Mouse (Mus musculus) stomach, embryonic 16.5 days (tissue): ENCODE data around the gene Phf13. TPM values are rescaled to one million over a fixed set of nuclear protein-coding genes. Genes with fewer than 3 reads are reported as not detected.

ENCODE experiments used
- ATAC-seq: fragments of 200-750 bp; cut with Nextera tagmentation; 2 replicates; pipeline ENCODE4 v1.8.0; 2017; ENCODE audit warnings: moderate number of reproducible peaks, moderate TSS enrichment; ENCODE audit not compliant: insufficient read depth, low FRiP score
- H3K27ac ChIP-seq: fragments of 300-500 bp; sonication (generic); 2 replicates; pipeline ENCODE4 v1.5.1; 2014; ENCODE audit warnings: low read length
- H3K27me3 ChIP-seq: fragments of 300-500 bp; sonication (generic); 2 replicates; pipeline ENCODE4 v1.6.1; 2014; ENCODE audit warnings: low read length, control low read depth, mixed read lengths; ENCODE audit not compliant: control insufficient read depth, insufficient read depth
- H3K36me3 ChIP-seq: fragments of 300-500 bp; sonication (generic); 2 replicates; pipeline ENCODE4 v1.6.1; 2014; ENCODE audit warnings: low read length; ENCODE audit not compliant: control insufficient read depth, insufficient read depth
- H3K4me1 ChIP-seq: fragments of 300-500 bp; sonication (generic); 2 replicates; pipeline ENCODE4 v1.6.1; 2014; ENCODE audit warnings: low read length, control low read depth, mixed read lengths; ENCODE audit not compliant: control insufficient read depth, insufficient read depth
- H3K4me2 ChIP-seq: fragments of 300-500 bp; sonication (generic); 2 replicates; pipeline ENCODE4 v1.6.1; 2014; ENCODE audit warnings: low read depth, low read length, mixed read lengths
- H3K4me3 ChIP-seq: fragments of 300-500 bp; sonication (generic); replicated peaks from 2 replicates; pipeline ENCODE4 v1.5.1; 2014; ENCODE audit warnings: mild to moderate bottlenecking, low read length
- H3K9ac ChIP-seq: fragments of 300-500 bp; sonication (generic); 2 replicates; pipeline ENCODE4 v1.6.1; 2014; ENCODE audit warnings: low read length
- H3K9me3 ChIP-seq: fragments of 300-500 bp; sonication (generic); replicated peaks from 2 replicates; pipeline ENCODE4 v1.6.1; 2016; ENCODE audit warnings: low read length, control low read depth; ENCODE audit not compliant: control insufficient read depth
- WGBS: fragments of 180-500 bp; shearing (Covaris S2); extraction: QIAGEN DNeasy Blood & Tissue Kit; methylation state at CpG from one replicate; pipeline ENCODE4 v1.1.7; 2014; 5-methylcytosine and 5-hydroxymethylcytosine counted together
- polyA plus RNA-seq: library from polyadenylated mRNA; unstranded; fragments of >200 nt; fragmentation: Nextera tagmentation; extraction: Ambion mirVana; gene quantifications from 2 replicates; pipeline ENCODE4 v1.2.1, GENCODE M21; 2015

Gene Phf13
- polyA plus RNA-seq, 1 experiment from 2014 or later, result 18.3 TPM

- Histone ChIP-seq H3K36me3 (no peaks in the 10 kb centered on the region; the same call in 1 of the 2 replicates), H3K27ac (peak within 1 kb of the TSS; percentile 93), H3K4me2 (peak within 1 kb of the TSS; percentile 99), H3K27me3 (no peaks in the 10 kb centered on the region), H3K9me3 (no peaks in the 10 kb centered on the region), H3K4me3 (peak within 1 kb of the TSS; percentile 68), H3K4me1 (peaks cover 43% of the 10 kb centered on the region), H3K9ac (peak within 1 kb of the TSS; percentile 82)
- peak; percentile 92 for ATAC-seq
- under 1% methylated on average over 44 of the region's 45 CpGs for WGBS
Measured at GRCm38 (mm10) chr4:152008622-152009075, 12.6 kb upstream of the Phf13 start, which contains the start of gene Klhl21. Gene Klhl21 (plus strand): TSS chr4:152008803.

- H3K36me3 ChIP-seq, result no peaks in the 10 kb centered on the region; the same call in 1 of the 2 replicates
- 1% methylated on average over 14 of the region's 14 CpGs for WGBS
- H3K9me3 ChIP-seq, result no peaks in the 10 kb centered on the region
- peaks cover 43% of the 10 kb centered on the region for H3K4me1 ChIP-seq
- H3K27ac ChIP-seq, result peak overlapping the region; percentile 93
- H3K4me2 ChIP-seq, result peak overlapping the region; percentile 99
- ATAC-seq, result no peak
- no peaks in the 10 kb centered on the region for H3K27me3 ChIP-seq
- H3K9ac ChIP-seq, result peak overlapping the region; percentile 82
- H3K4me3 ChIP-seq, result peak overlapping the region; percentile 68
Measured at GRCm38 (mm10) chr4:152008148-152008500, 12.1 kb upstream of the Phf13 start.

- Histone ChIP-seq H3K4me1 (peaks cover 43% of the 10 kb centered on the region), H3K9me3 (no peaks in the 10 kb centered on the region), H3K9ac (peak overlapping the region; percentile 82), H3K4me2 (peak overlapping the region; percentile 99), H3K4me3 (peak overlapping the region; percentile 68), H3K27ac (peak overlapping the region; percentile 93), H3K27me3 (no peaks in the 10 kb centered on the region), H3K36me3 (no peaks in the 10 kb centered on the region; the same call in 1 of the 2 replicates)
- peak; percentile 31; the same call in 1 of the 2 replicates for ATAC-seq
- WGBS, result 8% methylated on average over 8 of the region's 8 CpGs
Measured at GRCm38 (mm10) chr4:152007481-152008147, 11.6 kb upstream of the Phf13 start.

GRCm38 (mm10) chr4:152006812-152007211 is 10.8 kb upstream of the Phf13 start:
- Histone ChIP-seq H3K9ac (no peak overlapping the region), H3K4me3 (no peak overlapping the region), H3K27ac (peak overlapping the region; percentile 93; the same call in 1 of the 2 replicates), H3K4me2 (no peak overlapping the region), H3K4me1 (peaks cover 38% of the 10 kb centered on the region), H3K9me3 (no peaks in the 10 kb centered on the region), H3K27me3 (no peaks in the 10 kb centered on the region), H3K36me3 (no peaks in the 10 kb centered on the region)
- 42% methylated on average over 3 of the region's 3 CpGs for WGBS
- no peak for ATAC-seq

GRCm38 (mm10) chr4:152006137-152006536 is 10.1 kb upstream of the Phf13 start:
- Histone ChIP-seq H3K4me1 (peaks cover 32% of the 10 kb centered on the region), H3K36me3 (no peaks in the 10 kb centered on the region), H3K9me3 (no peaks in the 10 kb centered on the region), H3K27me3 (no peaks in the 10 kb centered on the region), H3K4me2 (no peak overlapping the region), H3K4me3 (no peak overlapping the region), H3K9ac (no peak overlapping the region), H3K27ac (no peak overlapping the region)
- 73% methylated on average over 6 of the region's 6 CpGs for WGBS
- ATAC-seq, result no peak

GRCm38 (mm10) chr4:152002063-152002462 is 6.0 kb upstream of the Phf13 start:
- Histone ChIP-seq H3K36me3 (no peaks in the 10 kb centered on the region), H3K9ac (no peak overlapping the region), H3K27ac (no peak overlapping the region), H3K4me1 (peaks cover 12% of the 10 kb centered on the region; the same call in 1 of the 2 replicates), H3K4me2 (no peak overlapping the region), H3K27me3 (no peaks in the 10 kb centered on the region), H3K9me3 (no peaks in the 10 kb centered on the region), H3K4me3 (no peak overlapping the region)
- WGBS, result 70% methylated on average over 3 of the region's 3 CpGs
- no peak for ATAC-seq

- peaks cover 8% of the 10 kb centered on the region; the same call in 1 of the 2 replicates for H3K4me1 ChIP-seq
- no peaks in the 10 kb centered on the region for H3K9me3 ChIP-seq
- no peak for ATAC-seq
- no peak overlapping the region for H3K4me2 ChIP-seq
- WGBS, result 61% methylated on average over 4 of the region's 4 CpGs
- H3K36me3 ChIP-seq, result no peaks in the 10 kb centered on the region
- H3K4me3 ChIP-seq, result no peak overlapping the region
- no peak overlapping the region for H3K27ac ChIP-seq
- H3K27me3 ChIP-seq, result no peaks in the 10 kb centered on the region
- no peak overlapping the region for H3K9ac ChIP-seq
Measured at GRCm38 (mm10) chr4:152001335-152001734, 5.3 kb upstream of the Phf13 start.

- no peaks in the 10 kb centered on the region for H3K9me3 ChIP-seq
- H3K4me1 ChIP-seq, result peaks cover 8% of the 10 kb centered on the region; the same call in 1 of the 2 replicates
- no peak for ATAC-seq
- H3K9ac ChIP-seq, result no peak overlapping the region
- H3K4me2 ChIP-seq, result no peak overlapping the region
- no peaks in the 10 kb centered on the region for H3K36me3 ChIP-seq
- H3K27me3 ChIP-seq, result no peaks in the 10 kb centered on the region
- H3K4me3 ChIP-seq, result no peak overlapping the region
- H3K27ac ChIP-seq, result no peak overlapping the region
- 22% methylated on average over 4 of the region's 4 CpGs for WGBS
Measured at GRCm38 (mm10) chr4:152000906-152001305, 4.8 kb upstream of the Phf13 start.

- Histone ChIP-seq H3K27ac (no peak overlapping the region), H3K9ac (no peak overlapping the region), H3K4me3 (no peak overlapping the region), H3K4me1 (peaks cover 8% of the 10 kb centered on the region; the same call in 1 of the 2 replicates), H3K4me2 (no peak overlapping the region), H3K36me3 (no peaks in the 10 kb centered on the region), H3K27me3 (no peaks in the 10 kb centered on the region), H3K9me3 (no peaks in the 10 kb centered on the region)
- no peak for ATAC-seq
- WGBS, result 54% methylated on average over 3 of the region's 3 CpGs
Measured at GRCm38 (mm10) chr4:151999481-151999880, 3.4 kb upstream of the Phf13 start.
